Mouse (Mus musculus) CD8-positive naive resting alpha-beta T cell, adult 2 months (primary cell): ENCODE results near the gene Max.

Source experiments
- DNase-seq, 2 experiments: peaks; one replicate each; pipeline ENCODE4 v3.0.0; 2022; ENCODE audit warnings: low read depth in 2 of 2, low spot score in 2 of 2

The Max gene

GRCm38 (mm10) chr12:76923118-76923517 lies 38.9 kb downstream of the Max start:
- peak; percentile 53 to 57 for DNase-seq

- DNase-seq: no peak
These were observed 41.0 kb downstream of the Max start for GRCm38 (mm10) chr12:76920990-76921389.

GRCm38 (mm10) chr12:76920398-76920797 lies 41.6 kb downstream of the Max start:
- no peak for DNase-seq

GRCm38 (mm10) chr12:76918855-76919254 lies 43.1 kb downstream of the Max start:
- no peak for DNase-seq

GRCm38 (mm10) chr12:76918113-76918512 lies 43.9 kb downstream of the Max start:
- no peak for DNase-seq

- DNase-seq: no peak
These were observed 45.8 kb downstream of the Max start for GRCm38 (mm10) chr12:76916163-76916562.

DNA sequence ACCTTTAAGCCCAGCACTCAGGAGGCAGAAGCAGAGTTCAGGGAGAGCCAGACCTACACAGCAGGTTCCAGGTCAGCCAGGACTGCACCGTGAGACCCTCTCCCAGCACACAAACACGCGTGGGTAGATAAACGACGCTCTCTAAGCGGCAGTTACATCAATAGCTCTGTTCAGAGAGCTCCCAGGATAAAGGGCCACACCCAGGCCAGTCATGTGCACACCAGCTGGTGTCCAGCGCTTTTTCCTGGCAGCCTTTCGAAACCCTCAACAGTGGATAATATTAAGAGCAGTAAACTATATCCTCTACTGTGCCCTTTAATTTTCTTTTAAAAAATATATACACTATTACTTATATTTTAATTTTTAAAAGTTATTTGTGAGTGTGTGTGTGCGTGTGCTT lies 49.8 kb downstream of the Max start:
- no peak for DNase-seq

DNA sequence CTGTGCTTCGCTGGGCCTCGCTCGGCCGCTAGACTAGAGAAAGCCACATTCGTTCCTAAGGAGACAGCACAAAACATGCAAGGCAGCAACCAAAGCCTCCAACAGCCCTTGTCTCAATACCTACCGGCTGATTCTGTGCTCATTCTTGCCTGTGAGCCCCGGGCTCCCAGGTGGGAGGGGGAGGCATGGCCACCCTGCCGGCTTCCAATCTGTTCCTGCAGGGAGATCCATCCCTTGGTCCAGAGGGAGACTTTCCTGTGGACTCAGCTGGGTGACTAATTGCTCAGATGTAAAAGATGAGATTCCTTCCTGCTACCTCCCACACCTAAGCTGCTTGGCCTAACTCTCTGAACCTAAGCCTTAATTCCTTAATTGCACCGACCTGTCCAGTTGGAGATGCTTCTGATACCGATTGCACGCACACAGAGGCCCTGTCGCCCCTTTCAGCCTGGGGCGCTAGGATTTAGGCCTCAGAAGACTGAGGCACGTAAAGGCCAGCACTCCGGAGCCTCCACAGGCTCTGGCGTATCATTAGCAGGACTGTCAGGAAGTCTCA lies 50.8 kb downstream of the Max start:
- DNase-seq: no peak

GRCm38 (mm10) chr12:76910258-76910940 lies 51.6 kb downstream of the Max start:
- no peak for DNase-seq

- no peak for DNase-seq
These were observed 52.8 kb downstream of the Max start for GRCm38 (mm10) chr12:76909218-76909617.

DNA sequence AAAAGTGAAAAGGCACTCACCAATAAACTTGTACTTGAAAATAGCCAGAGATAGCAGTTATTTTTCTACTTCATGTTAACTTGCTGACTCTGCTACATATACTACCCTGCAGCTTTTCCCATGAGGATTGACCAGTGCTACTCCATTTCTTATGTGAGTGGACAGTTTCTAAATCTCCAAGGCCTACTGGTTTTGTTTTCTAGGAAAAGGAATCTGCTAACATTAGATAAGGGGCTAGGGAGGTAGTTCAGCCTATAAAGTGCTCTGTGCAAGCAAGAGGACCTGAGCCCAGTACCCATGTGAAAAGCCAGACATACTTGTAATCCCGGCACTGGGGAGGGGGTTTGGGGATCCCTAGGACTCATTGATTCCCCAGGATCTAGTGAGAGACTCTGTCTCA lies 55.7 kb downstream of the Max start:
- no peak for DNase-seq

DNA sequence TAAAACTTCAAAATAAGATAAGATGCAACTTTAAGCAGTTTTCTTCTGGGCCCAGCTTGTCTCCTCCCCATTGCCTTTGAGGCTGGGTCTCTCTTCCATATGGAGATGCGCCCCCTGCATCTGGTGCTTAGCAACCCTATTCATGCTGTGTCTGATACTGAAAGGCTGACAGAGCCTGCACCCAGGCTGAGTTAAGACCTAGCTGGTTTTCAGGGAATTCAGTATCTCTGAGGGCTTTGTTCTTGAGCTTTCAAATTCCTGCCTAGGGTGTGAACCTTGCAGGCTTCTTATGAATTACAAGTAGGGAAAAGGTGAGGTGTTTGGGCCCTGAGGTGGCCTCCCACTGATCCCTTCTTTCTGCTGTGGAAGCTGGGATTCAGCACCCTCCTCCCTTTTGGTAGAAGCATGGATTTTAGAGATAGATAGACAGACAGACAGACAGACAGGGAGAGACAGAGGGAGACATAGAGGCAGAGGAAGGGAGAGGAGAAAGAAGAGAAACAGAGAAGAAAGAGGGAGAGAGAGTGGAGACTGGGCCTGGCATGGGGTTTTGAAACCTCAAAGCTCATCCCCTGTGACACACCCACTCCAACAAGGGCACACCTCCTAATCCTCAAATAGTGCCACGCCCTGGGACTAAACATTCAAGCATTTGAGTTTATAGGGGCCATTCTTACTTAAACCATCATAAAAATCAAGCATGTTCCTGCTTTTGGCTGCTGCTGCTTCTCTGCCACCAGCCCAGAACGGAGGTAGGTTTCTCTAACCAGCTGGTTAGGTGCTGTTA lies 60.3 kb downstream of the Max start:
- DNase-seq: no peak

GRCm38 (mm10) chr12:76899261-76899975 lies 62.6 kb downstream of the Max start:
- peak in 1 of 2 experiments; percentile 21 for DNase-seq

DNA sequence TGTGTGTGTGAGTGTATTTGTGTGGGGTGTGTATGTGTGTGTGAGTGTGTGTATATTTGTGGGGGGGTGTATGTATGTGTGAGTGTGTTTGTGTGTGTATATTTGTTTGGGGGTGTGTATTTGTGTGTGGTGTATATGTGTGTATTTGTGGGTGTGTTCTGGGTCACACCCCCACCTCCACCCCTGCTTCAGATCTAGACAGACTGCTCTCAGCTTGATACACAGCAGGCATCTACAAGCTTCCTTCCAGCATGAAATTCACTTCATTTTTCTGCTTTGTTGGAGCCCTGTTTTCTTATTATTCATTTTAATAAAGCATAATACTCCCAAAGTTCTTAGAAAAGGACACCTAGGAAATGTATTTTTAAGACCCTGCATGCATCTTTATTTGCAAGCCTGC lies 63.9 kb downstream of the Max start:
- no peak for DNase-seq

DNA sequence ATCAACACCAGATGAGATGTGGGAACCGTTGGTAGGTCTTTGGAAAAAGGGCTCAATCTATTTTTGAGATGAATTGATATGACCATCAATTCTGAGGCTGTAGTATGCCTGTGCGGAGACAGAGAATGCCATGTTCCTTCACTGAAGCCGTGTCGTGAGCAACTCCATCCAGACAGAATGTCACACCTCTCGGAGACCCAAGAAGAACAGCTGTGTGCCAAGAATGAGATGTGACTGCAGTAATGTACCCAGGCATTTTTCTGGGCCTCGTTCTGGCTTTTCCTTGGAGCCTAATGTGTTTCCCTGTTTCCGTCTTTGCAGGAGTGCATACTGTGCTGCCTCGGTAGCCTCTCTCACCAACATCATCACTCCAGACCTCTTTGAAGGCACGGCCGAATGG lies 65.0 kb downstream of the Max start:
- no peak for DNase-seq

GRCm38 (mm10) chr12:76896566-76896965 lies 65.4 kb downstream of the Max start:
- DNase-seq: no peak

GRCm38 (mm10) chr12:76895777-76896176 lies 66.2 kb downstream of the Max start:
- no peak for DNase-seq

DNA sequence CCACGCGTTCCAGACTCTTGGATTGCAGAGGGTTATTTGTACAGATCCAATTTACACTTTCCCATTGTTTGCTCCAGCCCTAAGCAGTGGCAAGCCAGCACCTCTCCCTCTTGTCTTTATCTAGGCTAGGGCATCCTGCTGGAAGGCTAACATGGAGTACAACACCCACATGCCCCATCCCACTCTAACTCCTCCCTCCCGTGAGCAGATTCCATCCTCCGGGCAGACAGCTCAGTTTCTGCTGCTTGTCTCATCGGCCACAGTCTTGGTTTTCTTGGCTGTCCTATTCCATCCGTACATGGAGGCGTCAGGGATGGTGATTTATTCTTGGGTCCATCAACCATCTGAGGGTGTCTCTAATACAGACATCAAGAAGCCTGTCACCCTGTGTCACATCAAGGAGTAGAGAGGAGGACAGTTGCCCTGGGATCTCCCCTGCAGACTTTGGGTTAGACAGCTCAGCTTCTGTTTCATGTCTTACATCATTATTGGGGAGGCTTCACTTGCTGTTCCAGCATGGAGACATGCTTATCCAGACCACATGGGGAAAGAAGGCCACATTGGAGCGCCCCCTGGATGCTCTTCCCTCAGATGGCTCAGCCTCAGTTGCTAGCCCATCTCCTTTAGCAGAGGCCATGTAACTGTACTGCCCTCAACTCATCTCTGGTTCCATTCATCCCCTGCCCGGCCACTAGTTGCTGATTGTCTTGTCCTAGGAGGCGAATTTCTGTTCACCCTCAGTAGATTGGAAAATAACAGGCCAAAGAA lies 67.0 kb downstream of the Max start:
- DNase-seq: no peak

- DNase-seq: no peak
These were observed 68.9 kb downstream of the Max start for GRCm38 (mm10) chr12:76892910-76893695.

- DNase-seq: no peak
These were observed 70.8 kb downstream of the Max start for GRCm38 (mm10) chr12:76891160-76891559.
